Mouse (Mus musculus): ENCODE measurements around the gene Ppp1r13b.

- TF ChIP-seq POLR2A (IDR thresholded peaks at IDR 0.05; ENCODE audit: low read depth, low read length) (no peak), CTCF (IDR thresholded peaks at IDR 0.05; ENCODE audit: extremely low read depth, insufficient read depth, insufficient read length, insufficient replicate concordance) (no peak)
These were observed 52.5 kb downstream of the Ppp1r13b start for GRCm38 (mm10) chr12:111855448-111855847.
